Mouse (Mus musculus) hindbrain, embryonic 13.5 days (tissue): ENCODE measurements around the gene Zbtb32. TPM values are rescaled to one million over a fixed set of nuclear protein-coding genes. Genes with fewer than 3 reads are reported as not detected.

Source experiments
- ATAC-seq: fragments of 200-750 bp; cut with Nextera tagmentation; 2 replicates; pipeline ENCODE4 v1.8.0; 2017; ENCODE audit warnings: moderate TSS enrichment; ENCODE audit not compliant: low FRiP score
- H3K27ac ChIP-seq: fragments of 300-500 bp; sonication (generic); 2 replicates; pipeline ENCODE4 v1.5.1; 2015; ENCODE audit warnings: inconsistent platforms, mild to moderate bottlenecking, moderate library complexity
- H3K27me3 ChIP-seq: fragments of 300-500 bp; sonication (generic); 2 replicates; pipeline ENCODE4 v1.6.1; 2015; ENCODE audit warnings: mild to moderate bottlenecking, inconsistent platforms
- H3K36me3 ChIP-seq: fragments of 300-500 bp; sonication (generic); 2 replicates; pipeline ENCODE4 v1.6.1; 2015; ENCODE audit warnings: mild to moderate bottlenecking, inconsistent platforms
- H3K4me1 ChIP-seq: fragments of 300-500 bp; sonication (generic); replicated peaks from 2 replicates; pipeline ENCODE4 v1.6.1; 2015; ENCODE audit warnings: inconsistent platforms
- H3K4me2 ChIP-seq: fragments of 300-500 bp; sonication (generic); 2 replicates; pipeline ENCODE4 v1.6.1; 2015; ENCODE audit warnings: inconsistent platforms, mild to moderate bottlenecking, moderate library complexity
- H3K4me3 ChIP-seq: fragments of 300-500 bp; sonication (generic); 2 replicates; pipeline ENCODE4 v1.5.1; 2015; ENCODE audit warnings: mild to moderate bottlenecking, inconsistent platforms
- H3K9ac ChIP-seq: fragments of 300-500 bp; sonication (generic); 2 replicates; pipeline ENCODE4 v1.6.1; 2015; ENCODE audit warnings: mild to moderate bottlenecking, inconsistent platforms
- H3K9me3 ChIP-seq: fragments of 300-500 bp; sonication (generic); 2 replicates; pipeline ENCODE4 v1.6.1; 2016; ENCODE audit warnings: inconsistent platforms
- WGBS: fragments of 180-500 bp; shearing (Covaris S2); methylation state at CpG from one replicate; pipeline ENCODE4 v1.1.7; 2015; 5-methylcytosine and 5-hydroxymethylcytosine counted together
- polyA plus RNA-seq: library from polyadenylated mRNA; unstranded; fragments of >200 nt; fragmentation: Nextera tagmentation; extraction: Ambion mirVana; gene quantifications from 2 replicates; pipeline ENCODE4 v1.2.1, GENCODE M21; 2015

Zbtb32 gene
- polyA plus RNA-seq, 1 experiment from 2014 or later: 0.21 TPM

DNA sequence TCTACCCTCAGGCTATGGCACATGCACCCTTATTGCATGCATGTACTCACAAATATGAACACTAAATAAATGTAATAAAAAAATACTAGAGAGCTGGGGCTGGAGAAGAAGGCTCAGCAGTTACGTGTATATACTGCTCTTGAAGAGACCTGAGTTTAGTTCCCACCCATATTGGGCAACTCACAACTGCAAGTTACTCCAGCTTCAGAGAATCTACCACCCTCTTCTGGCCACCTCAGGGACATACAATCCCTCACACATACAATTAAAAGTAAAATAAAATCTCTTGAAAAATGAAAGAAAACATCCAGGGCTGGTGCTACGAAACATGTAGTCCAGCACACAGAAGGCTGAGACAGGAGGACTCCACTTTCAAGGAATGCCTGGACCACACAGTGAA is 15.7 kb upstream of the Zbtb32 start:
- no peak overlapping the region for H3K4me3 ChIP-seq
- H3K4me2 ChIP-seq: no peak overlapping the region
- WGBS: 88% methylated on average over 2 of the region's 2 CpGs
- H3K27ac ChIP-seq: no peak overlapping the region
- no peak for ATAC-seq
- H3K36me3 ChIP-seq: peaks cover 46% of the 10 kb centered on the region
- H3K9ac ChIP-seq: no peak overlapping the region
- H3K4me1 ChIP-seq: no peaks in the 10 kb centered on the region
- no peaks in the 10 kb centered on the region for H3K27me3 ChIP-seq
- H3K9me3 ChIP-seq: no peaks in the 10 kb centered on the region

DNA sequence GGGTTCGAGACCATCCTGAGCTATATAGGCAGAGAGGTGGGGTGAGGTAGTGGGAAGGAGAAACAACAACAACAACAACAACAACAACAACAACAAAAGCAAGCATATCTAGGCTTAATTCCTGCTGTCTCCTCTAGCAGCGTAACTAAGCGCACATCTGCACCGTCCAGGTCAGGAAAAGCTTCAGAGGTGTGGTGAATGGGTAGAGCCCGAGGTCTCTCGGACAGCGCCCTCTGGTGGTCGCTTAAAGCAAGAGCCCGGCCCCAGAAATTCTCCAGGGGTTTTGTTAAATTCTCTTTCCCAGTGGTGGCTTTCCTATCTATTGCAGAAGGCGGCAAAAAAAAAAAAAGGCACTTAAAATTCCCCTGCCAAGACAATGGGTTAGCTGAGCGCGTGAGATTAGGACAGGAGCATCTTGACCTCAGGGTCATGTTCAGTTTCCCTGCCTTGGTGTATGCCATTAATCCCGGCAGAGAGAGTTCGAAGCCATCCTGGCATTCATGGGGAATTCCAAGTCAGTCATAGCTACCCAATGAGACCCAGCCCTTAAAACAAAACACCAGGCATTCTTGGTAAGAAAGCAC is 14.9 kb upstream of the Zbtb32 start:
- Histone ChIP-seq H3K27me3 (no peaks in the 10 kb centered on the region), H3K4me1 (no peaks in the 10 kb centered on the region), H3K4me3 (no peak overlapping the region), H3K27ac (no peak overlapping the region), H3K9ac (no peak overlapping the region), H3K9me3 (no peaks in the 10 kb centered on the region), H3K4me2 (no peak overlapping the region), H3K36me3 (peaks cover 37% of the 10 kb centered on the region)
- WGBS: 22% methylated on average over 14 of the region's 14 CpGs
- ATAC-seq: no peak

DNA sequence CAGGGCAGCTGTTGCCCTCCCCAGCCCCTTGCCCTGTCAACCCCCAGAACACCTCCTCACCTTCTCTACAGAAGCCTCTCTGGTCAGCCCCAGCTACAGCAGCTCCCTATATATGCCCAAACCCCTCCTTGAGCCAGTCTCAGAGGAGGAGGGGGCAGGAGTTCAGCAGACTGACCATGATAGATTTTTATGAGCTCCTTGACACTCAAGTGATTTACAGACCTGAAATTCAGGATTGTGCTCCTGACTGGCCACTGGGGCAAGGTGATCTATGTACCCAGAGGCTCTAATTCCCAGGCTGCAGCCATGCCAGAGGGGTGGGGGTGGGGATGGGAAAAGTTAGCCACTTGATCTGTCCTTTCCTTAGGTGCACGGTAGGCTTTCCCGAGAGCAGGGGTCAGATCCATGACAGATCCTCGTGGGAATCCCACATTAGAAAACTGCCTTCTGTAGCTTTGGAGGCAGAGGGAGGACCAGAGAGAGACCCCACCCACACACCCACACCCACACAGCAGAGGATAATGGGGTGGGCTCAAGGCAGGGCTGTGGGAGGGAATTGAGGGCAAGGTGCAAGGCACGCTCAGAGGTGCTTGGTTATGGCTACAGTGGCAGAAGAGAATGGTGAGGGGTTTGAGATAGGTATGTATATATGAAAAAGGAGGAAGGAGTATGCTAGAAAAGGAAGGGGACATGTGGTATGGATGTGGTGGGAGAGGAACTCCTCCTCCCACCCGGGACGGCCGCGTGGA is 14.1 kb upstream of the Zbtb32 start, which contains the start of gene Upk1a:
Gene Upk1a, minus strand, starts transcription at position 194 of the 749 bp plus-strand sequence.
- H3K4me2 ChIP-seq: no peak within 1 kb of the TSS
- H3K27ac ChIP-seq: no peak within 1 kb of the TSS
- H3K9me3 ChIP-seq: no peaks in the 10 kb centered on the region
- 0 out of 2 replicates have a peak within 1 kb of the TSS, but pooled peaks have one; percentile 13 for H3K9ac ChIP-seq
- 75% methylated on average over 8 of the region's 8 CpGs for WGBS
- H3K4me1 ChIP-seq: no peaks in the 10 kb centered on the region
- H3K4me3 ChIP-seq: no peak within 1 kb of the TSS
- H3K27me3 ChIP-seq: no peaks in the 10 kb centered on the region
- ATAC-seq: no peak; the same call in 1 of the 2 replicates
- peaks cover 29% of the 10 kb centered on the region for H3K36me3 ChIP-seq

DNA sequence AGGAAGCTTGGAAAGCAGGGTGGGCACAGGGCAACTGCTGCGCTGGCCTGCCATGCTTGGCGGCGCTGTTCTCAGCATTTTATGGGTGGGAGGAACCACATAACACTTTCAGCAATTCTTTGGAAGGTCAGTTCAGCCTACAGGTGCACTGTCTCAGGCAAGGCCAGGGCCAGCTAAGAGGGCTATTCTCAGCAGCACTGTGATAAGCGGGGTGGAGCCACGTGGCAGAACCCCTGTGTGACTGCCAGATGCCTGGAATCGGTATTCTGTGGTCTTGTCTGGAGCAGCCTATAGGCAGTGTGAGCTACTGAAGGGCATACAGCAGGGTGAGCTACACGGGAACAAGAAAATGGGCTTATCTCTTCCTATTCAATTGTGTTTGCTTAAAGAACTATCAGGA is 11.3 kb upstream of the Zbtb32 start:
- WGBS: 66% methylated on average over 7 of the region's 7 CpGs
- no peak overlapping the region for H3K4me2 ChIP-seq
- H3K27ac ChIP-seq: no peak overlapping the region
- no peaks in the 10 kb centered on the region for H3K27me3 ChIP-seq
- no peak overlapping the region for H3K4me3 ChIP-seq
- no peaks in the 10 kb centered on the region for H3K9me3 ChIP-seq
- H3K4me1 ChIP-seq: no peaks in the 10 kb centered on the region
- ATAC-seq: no peak
- H3K36me3 ChIP-seq: peaks cover 2% of the 10 kb centered on the region; the same call in 1 of the 2 replicates
- no peak overlapping the region for H3K9ac ChIP-seq

DNA sequence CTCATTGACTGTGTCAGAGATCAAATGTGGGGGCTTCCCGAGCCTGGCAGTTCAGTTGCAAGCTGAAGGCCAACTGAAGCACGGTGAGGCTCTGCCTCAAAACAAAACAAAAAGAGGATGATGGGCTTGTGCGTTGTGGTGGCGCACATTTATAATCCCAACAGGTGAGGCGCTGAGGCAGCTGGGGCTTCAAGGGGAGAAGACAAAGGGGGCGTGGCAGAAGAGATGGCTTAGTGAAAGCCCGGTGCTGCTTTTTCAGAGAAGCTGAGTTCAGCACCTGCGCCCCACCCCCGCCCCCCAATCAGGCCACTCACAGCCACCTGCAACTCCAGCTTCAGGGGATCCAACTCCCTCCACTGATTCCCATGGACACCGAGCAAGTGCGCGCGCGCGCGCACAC is 9.8 kb upstream of the Zbtb32 start:
- H3K36me3 ChIP-seq: no peaks in the 10 kb centered on the region
- 54% methylated on average over 16 of the region's 16 CpGs for WGBS
- H3K9ac ChIP-seq: no peak overlapping the region
- H3K4me1 ChIP-seq: no peaks in the 10 kb centered on the region
- ATAC-seq: no peak
- H3K4me2 ChIP-seq: no peak overlapping the region
- H3K9me3 ChIP-seq: no peaks in the 10 kb centered on the region
- H3K27ac ChIP-seq: no peak overlapping the region
- H3K27me3 ChIP-seq: no peaks in the 10 kb centered on the region
- no peak overlapping the region for H3K4me3 ChIP-seq

DNA sequence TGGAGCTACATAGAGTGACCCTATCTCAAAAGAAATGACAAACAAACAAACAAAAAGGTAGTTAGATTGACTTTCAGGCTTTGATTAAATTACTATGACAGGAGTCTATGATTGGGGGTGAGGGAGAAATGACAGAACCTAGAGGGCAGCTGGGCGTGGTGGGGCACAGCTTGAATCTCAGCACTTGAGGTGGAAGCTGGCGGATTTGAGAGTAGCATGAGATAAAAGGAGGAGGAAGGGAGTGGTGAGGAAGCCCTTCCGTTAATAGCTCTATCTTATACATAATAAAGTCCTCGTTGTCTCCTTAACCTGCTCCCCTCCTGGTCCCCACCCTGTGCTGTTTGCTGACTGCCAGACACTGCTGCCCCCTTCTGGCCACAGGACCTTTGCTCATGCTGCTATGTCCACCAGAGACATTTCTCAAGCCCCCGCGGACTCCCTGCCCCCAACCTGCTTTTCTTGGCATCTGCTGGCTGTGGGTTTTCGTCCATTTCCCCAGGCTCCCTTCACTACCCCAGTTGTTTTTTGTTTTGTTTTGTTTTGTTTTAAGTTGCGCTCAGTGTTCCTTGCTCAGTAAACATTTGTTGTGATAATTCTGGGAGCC is 9.1 kb upstream of the Zbtb32 start:
- Histone ChIP-seq H3K27ac (no peak overlapping the region), H3K36me3 (no peaks in the 10 kb centered on the region), H3K4me1 (no peaks in the 10 kb centered on the region), H3K4me2 (no peak overlapping the region), H3K9ac (no peak overlapping the region), H3K4me3 (no peak overlapping the region), H3K27me3 (no peaks in the 10 kb centered on the region), H3K9me3 (no peaks in the 10 kb centered on the region)
- no peak for ATAC-seq
- 32% methylated on average over 8 of the region's 8 CpGs for WGBS

DNA sequence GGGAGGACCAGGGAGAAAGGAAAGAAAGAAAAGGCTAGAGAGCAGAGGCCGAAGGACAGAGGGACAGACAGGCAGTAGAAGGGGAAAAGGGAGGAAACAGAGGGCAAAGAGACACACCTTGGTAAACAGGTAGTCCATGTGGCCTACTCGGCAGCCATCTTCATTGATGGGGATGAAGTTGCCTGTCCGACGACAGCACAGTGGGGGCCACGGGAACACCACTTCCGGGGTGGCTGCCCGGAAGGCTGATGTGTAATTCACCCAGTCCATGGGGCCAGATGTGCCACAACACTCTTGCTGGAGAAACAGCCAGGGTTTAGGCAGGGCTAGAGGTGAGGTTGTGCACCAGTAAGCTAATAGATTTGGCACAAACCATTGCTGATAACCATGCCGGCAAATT is 6.2 kb upstream of the Zbtb32 start:
- Histone ChIP-seq H3K36me3 (no peaks in the 10 kb centered on the region), H3K4me2 (no peak overlapping the region), H3K9ac (peak overlapping the region; percentile 24; the same call in 1 of the 2 replicates), H3K4me3 (no peak overlapping the region), H3K27me3 (no peaks in the 10 kb centered on the region), H3K4me1 (peaks cover 9% of the 10 kb centered on the region; the same call in 1 of the 2 replicates), H3K9me3 (no peaks in the 10 kb centered on the region), H3K27ac (no peak overlapping the region)
- no peak for ATAC-seq
- 88% methylated on average over 8 of the region's 8 CpGs for WGBS

DNA sequence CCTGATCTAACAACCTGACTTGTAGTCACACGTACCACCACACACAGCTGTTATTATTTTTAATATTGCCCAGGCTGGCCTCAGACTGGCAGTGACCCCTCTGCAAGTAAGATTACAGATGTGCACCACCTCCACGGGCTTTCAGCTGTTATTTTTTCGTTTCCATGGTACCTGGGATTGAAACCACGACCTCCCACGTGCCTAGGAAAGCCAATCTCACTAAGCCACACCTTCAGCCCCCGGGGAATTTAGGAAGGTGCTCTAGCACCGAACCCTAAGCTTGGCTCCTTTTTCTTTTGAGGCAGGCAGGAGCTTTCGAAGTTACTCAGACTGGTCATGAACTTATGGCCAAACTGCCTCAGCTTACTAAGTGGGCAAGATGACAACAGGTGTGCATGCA is 5.7 kb upstream of the Zbtb32 start:
- Histone ChIP-seq H3K9me3 (no peaks in the 10 kb centered on the region), H3K27ac (no peak overlapping the region), H3K4me2 (no peak overlapping the region), H3K27me3 (no peaks in the 10 kb centered on the region), H3K9ac (peak overlapping the region; percentile 29; the same call in 1 of the 2 replicates), H3K36me3 (no peaks in the 10 kb centered on the region), H3K4me1 (peaks cover 14% of the 10 kb centered on the region), H3K4me3 (no peak overlapping the region)
- 65% methylated on average over 8 of the region's 8 CpGs for WGBS
- ATAC-seq: no peak

DNA sequence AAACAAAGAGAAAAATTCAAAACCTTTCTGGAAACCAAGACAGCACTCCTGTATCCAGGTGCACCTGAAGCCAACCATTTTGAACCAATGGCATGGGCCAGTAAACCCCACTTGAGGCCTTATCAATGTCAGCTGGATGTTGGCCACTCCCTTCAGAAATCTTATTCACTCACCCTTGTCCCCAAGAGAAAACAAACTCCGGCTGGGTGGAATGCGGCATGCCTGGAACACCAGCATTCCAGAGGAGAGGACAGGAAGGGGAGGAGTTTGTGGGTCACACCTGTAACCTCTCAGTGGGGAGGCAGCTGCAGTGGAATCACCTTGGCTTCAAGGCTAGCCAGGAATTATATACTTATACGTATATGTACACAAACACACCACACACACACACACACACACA is 3.9 kb upstream of the Zbtb32 start:
- no peak overlapping the region for H3K4me3 ChIP-seq
- no peaks in the 10 kb centered on the region for H3K36me3 ChIP-seq
- 58% methylated on average over 3 of the region's 3 CpGs for WGBS
- no peaks in the 10 kb centered on the region for H3K9me3 ChIP-seq
- no peak overlapping the region for H3K4me2 ChIP-seq
- no peak overlapping the region for H3K27ac ChIP-seq
- H3K4me1 ChIP-seq: peaks cover 14% of the 10 kb centered on the region
- H3K9ac ChIP-seq: no peak overlapping the region
- H3K27me3 ChIP-seq: no peaks in the 10 kb centered on the region
- ATAC-seq: no peak

DNA sequence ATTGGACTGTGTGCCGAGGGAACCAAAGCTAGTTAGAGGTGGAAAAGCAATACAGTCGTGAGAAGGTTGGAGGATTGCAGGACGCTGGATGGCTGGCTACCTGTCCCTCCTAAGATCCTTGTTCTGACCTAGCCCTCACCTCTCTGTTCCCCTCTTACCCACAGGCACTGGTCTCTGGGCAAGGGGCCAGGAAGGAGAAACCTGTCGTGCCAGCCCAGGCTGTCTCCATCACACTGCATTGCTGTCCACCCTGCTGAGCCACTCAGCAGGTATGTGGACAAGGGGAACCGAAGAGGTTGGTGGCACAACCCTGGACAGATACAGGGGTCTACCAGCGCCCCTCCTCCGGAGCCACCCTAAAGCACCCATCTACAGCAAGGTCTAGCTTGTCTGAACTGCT is 1.9 kb upstream of the Zbtb32 start:
- Histone ChIP-seq H3K9ac (no peak overlapping the region), H3K27ac (peak overlapping the region; percentile 40), H3K4me2 (peak overlapping the region; percentile 40; the same call in 1 of the 2 replicates), H3K4me1 (peaks cover 14% of the 10 kb centered on the region), H3K4me3 (no peak overlapping the region), H3K36me3 (no peaks in the 10 kb centered on the region), H3K27me3 (no peaks in the 10 kb centered on the region), H3K9me3 (no peaks in the 10 kb centered on the region)
- WGBS: 70% methylated on average over 7 of the region's 7 CpGs
- no peak for ATAC-seq

DNA sequence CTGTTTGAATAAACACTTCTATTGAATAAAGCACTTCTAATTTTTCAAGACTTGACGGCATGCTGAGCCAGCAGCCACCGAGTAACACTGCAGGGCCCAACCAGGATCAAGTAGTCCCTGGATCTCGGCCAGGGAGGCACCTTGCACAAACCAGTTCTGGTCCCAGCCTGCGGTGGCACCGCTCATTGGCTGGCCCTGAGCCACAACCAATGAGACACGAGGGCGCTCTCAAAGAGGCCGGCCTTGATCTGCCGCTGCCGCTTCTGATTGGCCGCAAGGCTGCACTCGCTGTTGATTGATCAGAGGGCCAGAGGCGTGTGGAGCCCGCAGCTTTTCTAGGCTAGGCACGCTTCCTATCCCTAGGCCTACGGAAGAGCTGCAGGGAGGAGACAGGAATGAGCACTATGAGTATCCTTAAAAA is 1.2 kb upstream of the Zbtb32 start:
- Histone ChIP-seq H3K9me3 (no peaks in the 10 kb centered on the region), H3K4me1 (peaks cover 14% of the 10 kb centered on the region), H3K4me3 (peak overlapping the region; percentile 16; the same call in 1 of the 2 replicates), H3K4me2 (peak overlapping the region; percentile 40), H3K27me3 (no peaks in the 10 kb centered on the region), H3K27ac (peak overlapping the region; percentile 73), H3K9ac (no peak overlapping the region), H3K36me3 (no peaks in the 10 kb centered on the region)
- ATAC-seq: peak; percentile 99
- under 1% methylated on average over 16 of the region's 16 CpGs for WGBS

DNA sequence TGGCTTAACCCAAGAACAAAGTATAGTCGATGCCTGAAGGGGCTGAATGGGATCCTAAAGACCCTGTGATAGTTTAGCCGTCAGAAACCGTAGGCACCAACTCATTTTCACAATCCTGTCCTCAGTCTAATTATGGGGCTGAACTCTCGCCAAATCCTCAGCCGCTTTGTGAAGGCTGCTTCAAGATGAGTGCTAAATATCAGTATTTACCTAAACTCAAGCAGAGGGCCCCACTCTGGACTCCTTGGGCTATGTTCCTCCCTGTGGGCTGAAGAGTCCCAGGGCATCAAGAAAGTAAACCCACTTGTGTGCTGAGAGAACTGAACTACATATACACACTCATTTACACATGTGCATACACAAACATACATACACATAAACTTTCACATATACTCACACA is 1.9 kb downstream of the Zbtb32 start:
- Histone ChIP-seq H3K4me2 (no peak overlapping the region), H3K4me3 (no peak overlapping the region), H3K27me3 (no peaks in the 10 kb centered on the region; the same call in 1 of the 2 replicates), H3K9me3 (no peaks in the 10 kb centered on the region), H3K9ac (no peak overlapping the region), H3K27ac (no peak overlapping the region), H3K36me3 (no peaks in the 10 kb centered on the region), H3K4me1 (peaks cover 19% of the 10 kb centered on the region)
- ATAC-seq: no peak
- WGBS: 82% methylated on average over 5 of the region's 5 CpGs
